In genomic region chrX:7762921-7763197, GRCm38 (mm10) we compare ENCODE assay signal across 8 mouse cellular contexts. TPM values are rescaled to one million over a fixed set of nuclear protein-coding genes. Genes with fewer than 3 reads are reported as not detected.
DNase-seq lines count a peak whose midpoint lies in the region; ATAC-seq and TF ChIP-seq lines count a peak whose summit lies in the region.

No protein-coding gene starts in this region.

- in situ Hi-C loops in CH12.LX (cut with MboI; ENCODE audit: low pct_ligation_motif_present, low pct_unique_long_range_greater_than_20kb, low sequenced_read_pairs), result no loop called here

- peak; percentile 44 for ATAC-seq in heart, embryonic 12.5 days (ENCODE audit: insufficient number of reproducible peaks, low FRiP score)
- ATAC-seq in forebrain, embryonic 12.5 days (ENCODE audit: low FRiP score), result no peak
- ATAC-seq in liver, embryonic 14.5 days (ENCODE audit: insufficient read depth), result peak; percentile 46

- no peak for TF ChIP-seq POLR2A in CH12.LX (IDR thresholded peaks at IDR 0.05; ENCODE audit: low read depth, low read length)

- peaks cover 17% of the 10 kb centered on the region for H3K36me3 ChIP-seq in heart, embryonic 12.5 days
- H3K36me3 ChIP-seq in CH12.LX (replicated peaks in 1 of 2; ENCODE audit: control insufficient read depth in 1 of 2, insufficient read depth in 1 of 2, low read length in 1 of 2), result peaks cover 20 to 25% of the 10 kb centered on the region in 2 experiments
- H3K36me3 ChIP-seq in forebrain, embryonic 12.5 days (replicated peaks), result peaks cover 7% of the 10 kb centered on the region
- H3K36me3 ChIP-seq in liver, embryonic 14.5 days (replicated peaks; ENCODE audit: control insufficient read depth, insufficient read depth, low read depth), result no peaks in the 10 kb centered on the region

- peak overlapping the region; percentile 80 for H3K4me2 ChIP-seq in heart, embryonic 12.5 days
- H3K4me2 ChIP-seq in CH12.LX (ENCODE audit: insufficient read depth, low read depth, poor library complexity, severe bottlenecking), result peak overlapping the region; percentile 41; the same call in 1 of the 2 replicates
- H3K4me2 ChIP-seq in forebrain, embryonic 12.5 days, result peak overlapping the region; percentile 67
- H3K4me2 ChIP-seq in liver, embryonic 14.5 days (ENCODE audit: low read depth), result peak overlapping the region; percentile 85

- no peak for DNase-seq in heart, adult 9 months (ENCODE audit: low spot score in 2 of 2)
- DNase-seq in CH12.LX (ENCODE audit: extremely low read depth) (no peak), MN1 (ENCODE audit: low spot score) (no peak)
- DNase-seq in liver, embryonic 14.5 days (ENCODE audit: low read depth in 3 of 3, low spot score in 3 of 3), result no peak
- no peak for DNase-seq in left cerebral cortex, postnatal 36 days (ENCODE audit: low spot score in 2 of 2)
- no peak for DNase-seq in testis, postnatal 14 days (ENCODE audit: low spot score)

- no peaks in the 10 kb centered on the region for H3K27me3 ChIP-seq in heart, embryonic 12.5 days (replicated peaks)
- no peaks in the 10 kb centered on the region for H3K27me3 ChIP-seq in CH12.LX (replicated peaks)
- H3K27me3 ChIP-seq in forebrain, embryonic 12.5 days, result no peaks in the 10 kb centered on the region
- no peaks in the 10 kb centered on the region for H3K27me3 ChIP-seq in liver, embryonic 14.5 days (ENCODE audit: control insufficient read depth, insufficient read depth, low read length)

- TF ChIP-seq CTCF in CH12.LX (conservative IDR thresholded peaks at IDR 0.05 in 1 of 2, IDR thresholded peaks at IDR 0.05 in 1 of 2; ENCODE audit: low read depth in 2 of 2, low read length in 2 of 2), result no peak
- TF ChIP-seq CTCF in liver, embryonic 14.5 days (IDR thresholded peaks at IDR 0.05; ENCODE audit: low read depth), result no peak

- H3K9ac ChIP-seq in heart, embryonic 12.5 days, result peak overlapping the region; percentile 86
- H3K9ac ChIP-seq in CH12.LX (ENCODE audit: insufficient read depth, low read depth), result peak overlapping the region; percentile 66
- peak overlapping the region; percentile 63 for H3K9ac ChIP-seq in forebrain, embryonic 12.5 days
- peak overlapping the region; percentile 69 for H3K9ac ChIP-seq in liver, embryonic 14.5 days (replicated peaks)

- dilution Hi-C loops in CH12.LX (cut with MboI; ENCODE audit: extremely low pct_ligation_motif_present, extremely low pct_unique_long_range_greater_than_20kb, low sequenced_read_pairs), result no loop called here

- WGBS in heart, embryonic 12.5 days, result 9% methylated on average over 21 of the region's 21 CpGs
- WGBS in forebrain, embryonic 12.5 days, result 23% methylated on average over 21 of the region's 21 CpGs
- 9% methylated on average over 21 of the region's 21 CpGs for WGBS in liver, embryonic 14.5 days (ENCODE audit: insufficient replicate concordance)

- TF ChIP-seq RAD21 in CH12.LX (IDR thresholded peaks at IDR 0.05; ENCODE audit: low read depth, low read length), result no peak

- H3K4me1 ChIP-seq in heart, embryonic 12.5 days (replicated peaks), result peaks cover 24% of the 10 kb centered on the region
- peaks cover 2 to 19% of the 10 kb centered on the region in 2 experiments; a peak in 3 of 4 replicates for H3K4me1 ChIP-seq in CH12.LX (ENCODE audit: control insufficient read depth in 1 of 2, insufficient read depth in 2 of 2)
- H3K4me1 ChIP-seq in forebrain, embryonic 12.5 days, result peaks cover 19% of the 10 kb centered on the region
- peaks cover 3 to 15% of the 10 kb centered on the region in 2 experiments; a peak in 3 of 4 replicates for H3K4me1 ChIP-seq in liver, embryonic 14.5 days (replicated peaks; ENCODE audit: control insufficient read depth in 2 of 2, insufficient read depth in 2 of 2, low read length in 1 of 2)

- TF ChIP-seq EP300 in CH12.LX (IDR thresholded peaks at IDR 0.05; ENCODE audit: low read length), result no peak
- TF ChIP-seq EP300 in liver, embryonic 14.5 days (IDR thresholded peaks at IDR 0.05; ENCODE audit: low read depth), result no peak

- no peaks in the 10 kb centered on the region for H3K9me3 ChIP-seq in heart, embryonic 12.5 days (replicated peaks)
- no peaks in the 10 kb centered on the region for H3K9me3 ChIP-seq in CH12.LX (replicated peaks; ENCODE audit: low read length)
- no peaks in the 10 kb centered on the region for H3K9me3 ChIP-seq in forebrain, embryonic 12.5 days
- H3K9me3 ChIP-seq in liver, embryonic 14.5 days (ENCODE audit: control insufficient read depth, low read length), result no peaks in the 10 kb centered on the region

- intact Hi-C loops in left cerebral cortex, postnatal 36 days (cut with DNase I), result no loop called here

- H3K27ac ChIP-seq in heart, embryonic 12.5 days (ENCODE audit: poor library complexity, severe bottlenecking), result peak overlapping the region; percentile 83
- H3K27ac ChIP-seq in CH12.LX (ENCODE audit: insufficient read depth, low read depth), result peak overlapping the region; percentile 49; the same call in 1 of the 2 replicates
- H3K27ac ChIP-seq in forebrain, embryonic 12.5 days, result peak overlapping the region; percentile 46; the same call in 1 of the 2 replicates
- H3K27ac ChIP-seq in liver, embryonic 14.5 days, result peak overlapping the region; percentile 57

- H3K4me3 ChIP-seq in heart, embryonic 12.5 days, result peak overlapping the region; percentile 87
- peak overlapping the region; percentile 66 to 88 (median 70) for H3K4me3 ChIP-seq in CH12.LX (replicated peaks in 1 of 3; ENCODE audit: low read depth in 2 of 3, low read length in 2 of 3, poor library complexity in 1 of 3)
- peak overlapping the region; percentile 62 for H3K4me3 ChIP-seq in forebrain, embryonic 12.5 days (replicated peaks)
- H3K4me3 ChIP-seq in liver, embryonic 14.5 days (ENCODE audit: insufficient read depth in 1 of 2, low read depth in 2 of 2, low read length in 2 of 2), result peak overlapping the region; percentile 66 to 74

- H3K79me2 ChIP-seq in CH12.LX (replicated peaks; ENCODE audit: control insufficient read depth, extremely low read depth, insufficient read depth, poor library complexity, severe bottlenecking), result peaks cover 20% of the 10 kb centered on the region

TF ChIP-seq in CH12.LX, 34 proteins besides CTCF, POLR2A, EP300 and RAD21:
- TF ChIP-seq USF1 (IDR thresholded peaks at IDR 0.05; ENCODE audit: low read depth, low read length) (no peak), SIN3A (IDR thresholded peaks at IDR 0.05; ENCODE audit: low read length) (peak; percentile 45; the same call in 1 of the 2 replicates), ETS1 (conservative IDR thresholded peaks at IDR 0.05; ENCODE audit: low read depth, low read length) (0 out of 2 replicates have a peak, but pooled peaks have one; percentile 2)

RNA-seq across cellular contexts. Expression of gene Tfe3, which starts 0.5 kb away (rescaled TPM):
- polyA plus RNA-seq in heart, embryonic 12.5 days (2016; fragmentation: Nextera tagmentation; extraction: Ambion mirVana), result 22.3 TPM in 2 replicates
- total RNA-seq in CH12.LX (2012; rRNA removed) (12.9 and 15.9 TPM in 2 replicates), CH12.LX (2014; rRNA removed) (6.7 and 8.3 TPM in 2 replicates)
- 26.0 TPM in 2 replicates for polyA plus RNA-seq in CH12.LX (2012; ENCODE audit: insufficient read length, low read depth)
- polyA plus RNA-seq in forebrain, embryonic 12.5 days (2016; fragmentation: Nextera tagmentation; extraction: Ambion mirVana), result 27.9 and 30.3 TPM in 2 replicates
- 4.6 and 4.7 TPM in 2 replicates for polyA plus RNA-seq in liver, embryonic 14.5 days (2012; rRNA removed)
- polyA plus RNA-seq in liver, embryonic 14.5 days (2014; fragmentation: Nextera tagmentation; extraction: Ambion mirVana), result 5.7 and 7.3 TPM in 2 replicates
- 10 to 100 TPM; 32.5 to 33.8 TPM for total RNA-seq in left cerebral cortex, postnatal 36 days (2021)

RNA-seq across cellular contexts. Expression of gene Ccdc120, which starts 12.2 kb away (rescaled TPM):
- 6.6 and 8.2 TPM in 2 replicates for polyA plus RNA-seq in heart, embryonic 12.5 days (2016; fragmentation: Nextera tagmentation; extraction: Ambion mirVana)
- 3.6 and 6.9 TPM in 2 replicates for total RNA-seq in CH12.LX (2012; rRNA removed)
- total RNA-seq in CH12.LX (2014; rRNA removed), result 3.5 and 4.4 TPM in 2 replicates
- polyA plus RNA-seq in CH12.LX (2012; ENCODE audit: insufficient read length, low read depth), result 6.9 and 9.0 TPM in 2 replicates
- polyA plus RNA-seq in forebrain, embryonic 12.5 days (2016; fragmentation: Nextera tagmentation; extraction: Ambion mirVana), result 29.6 and 31.1 TPM in 2 replicates
- 1.4 and 2.0 TPM in 2 replicates for polyA plus RNA-seq in liver, embryonic 14.5 days (2012; rRNA removed)
- 1.5 and 2.3 TPM in 2 replicates for polyA plus RNA-seq in liver, embryonic 14.5 days (2014; fragmentation: Nextera tagmentation; extraction: Ambion mirVana)
- 10 to 100 TPM; 22.8 to 24.8 TPM for total RNA-seq in left cerebral cortex, postnatal 36 days (2021)

RNA-seq across cellular contexts. Expression of gene Gripap1, which starts 26.7 kb away (rescaled TPM):
- 32.0 and 32.2 TPM in 2 replicates for polyA plus RNA-seq in heart, embryonic 12.5 days (2016; fragmentation: Nextera tagmentation; extraction: Ambion mirVana)
- total RNA-seq in CH12.LX (2012; rRNA removed) (25.5 and 27.1 TPM in 2 replicates), CH12.LX (2014; rRNA removed) (15.7 and 19.9 TPM in 2 replicates)
- polyA plus RNA-seq in CH12.LX (2012; ENCODE audit: insufficient read length, low read depth), result 49.4 and 53.1 TPM in 2 replicates
- polyA plus RNA-seq in forebrain, embryonic 12.5 days (2016; fragmentation: Nextera tagmentation; extraction: Ambion mirVana), result 75.7 and 84.4 TPM in 2 replicates
- 23.3 and 31.3 TPM in 2 replicates for polyA plus RNA-seq in liver, embryonic 14.5 days (2012; rRNA removed)
- 17.7 and 19.7 TPM in 2 replicates for polyA plus RNA-seq in liver, embryonic 14.5 days (2014; fragmentation: Nextera tagmentation; extraction: Ambion mirVana)
- total RNA-seq in left cerebral cortex, postnatal 36 days (2021), result 100 to 1,000 TPM in 1 of 2 experiments, 10 to 100 TPM in 1; 90.3 to 118 TPM

RNA-seq across cellular contexts. Expression of gene Praf2, which starts 34.6 kb away (rescaled TPM):
- polyA plus RNA-seq in heart, embryonic 12.5 days (2016; fragmentation: Nextera tagmentation; extraction: Ambion mirVana), result 43.5 and 44.3 TPM in 2 replicates
- 41.8 and 49.1 TPM in 2 replicates for total RNA-seq in CH12.LX (2012; rRNA removed)
- total RNA-seq in CH12.LX (2014; rRNA removed), result 25.7 and 26.9 TPM in 2 replicates
- polyA plus RNA-seq in CH12.LX (2012; ENCODE audit: insufficient read length, low read depth), result 40.5 and 40.6 TPM in 2 replicates
- 79.5 and 84.7 TPM in 2 replicates for polyA plus RNA-seq in forebrain, embryonic 12.5 days (2016; fragmentation: Nextera tagmentation; extraction: Ambion mirVana)
- polyA plus RNA-seq in liver, embryonic 14.5 days (2012; rRNA removed), result 4.3 and 5.7 TPM in 2 replicates
- 4.0 and 6.6 TPM in 2 replicates for polyA plus RNA-seq in liver, embryonic 14.5 days (2014; fragmentation: Nextera tagmentation; extraction: Ambion mirVana)
- total RNA-seq in left cerebral cortex, postnatal 36 days (2021), result 100 to 1,000 TPM in 1 of 2 experiments, 10 to 100 TPM in 1; 91.1 to 103 TPM

RNA-seq across cellular contexts. Expression of gene Gm45208, which starts 40.8 kb away (rescaled TPM):
- polyA plus RNA-seq in heart, embryonic 12.5 days (2016; fragmentation: Nextera tagmentation; extraction: Ambion mirVana), result not detected in 2 replicates
- total RNA-seq in CH12.LX (2012; rRNA removed), result 0.47 TPM in 1 of 2 replicates, not detected in the other
- total RNA-seq in CH12.LX (2014; rRNA removed), result not detected in 2 replicates
- 13.0 and 13.1 TPM in 2 replicates for polyA plus RNA-seq in CH12.LX (2012; ENCODE audit: insufficient read length, low read depth)
- polyA plus RNA-seq in forebrain, embryonic 12.5 days (2016; fragmentation: Nextera tagmentation; extraction: Ambion mirVana), result 0.66 TPM in 1 of 2 replicates, not detected in the other
- 0.09 and 0.18 TPM in 2 replicates for polyA plus RNA-seq in liver, embryonic 14.5 days (2012; rRNA removed)
- not detected in 2 replicates for polyA plus RNA-seq in liver, embryonic 14.5 days (2014; fragmentation: Nextera tagmentation; extraction: Ambion mirVana)
- total RNA-seq in left cerebral cortex, postnatal 36 days (2021), result not detected
